Mouse (Mus musculus) thymus, postnatal 14 days (tissue): ENCODE results near the gene Man2b2.

Source experiments
- DNase-seq: peaks from one replicate; pipeline ENCODE4 v3.0.0; 2021

Man2b2 gene

DNA sequence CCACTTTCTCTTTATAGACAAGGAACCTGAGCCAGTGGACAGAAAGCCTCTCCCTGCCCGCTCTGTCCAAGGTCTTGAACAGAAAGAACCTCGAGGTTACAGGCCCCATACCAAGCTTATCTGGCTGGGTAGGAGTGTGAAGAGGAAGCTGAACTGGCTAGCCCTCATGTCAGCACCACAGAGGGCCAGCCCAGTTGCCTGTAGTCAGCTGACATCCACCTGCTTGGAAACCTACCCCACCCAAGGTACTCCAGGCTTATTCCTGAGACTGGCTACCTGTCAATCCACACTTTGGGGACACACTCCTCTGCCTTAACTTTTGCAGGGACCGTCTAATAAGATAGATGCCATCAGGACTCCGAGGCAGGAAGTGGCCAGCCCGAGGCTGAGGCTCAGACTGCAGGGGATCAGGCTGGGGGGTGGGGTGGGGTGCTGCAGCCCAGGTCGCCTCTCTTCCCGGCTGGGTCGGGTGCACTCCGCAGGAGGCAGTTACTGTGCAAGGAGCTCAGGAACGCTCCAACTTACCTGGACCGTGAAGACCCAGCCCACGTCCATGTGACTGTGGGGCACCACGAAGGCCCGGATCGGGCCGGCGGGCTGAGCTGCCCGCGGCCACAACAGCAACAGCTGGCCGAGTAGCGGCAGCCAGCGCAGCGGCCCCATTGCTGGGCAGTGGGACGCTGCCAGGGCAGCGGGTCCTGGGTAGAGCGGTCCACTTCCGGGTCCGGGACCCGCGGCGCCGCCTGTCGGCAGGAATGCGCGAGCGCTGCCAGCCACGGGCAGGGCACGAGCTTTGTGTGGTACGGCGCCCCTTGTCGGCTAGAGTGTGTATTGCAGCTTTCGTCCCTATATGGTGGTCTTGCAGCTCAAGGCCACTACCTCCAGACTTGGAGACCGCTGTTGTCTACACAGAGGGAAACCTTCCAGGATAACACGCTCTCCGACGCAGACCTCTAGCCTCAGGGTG is at the start of gene Man2b2:
Gene Man2b2, minus strand, starts transcription at position 741 of the 967 bp plus-strand sequence.
- peak; percentile 92 for DNase-seq

DNA sequence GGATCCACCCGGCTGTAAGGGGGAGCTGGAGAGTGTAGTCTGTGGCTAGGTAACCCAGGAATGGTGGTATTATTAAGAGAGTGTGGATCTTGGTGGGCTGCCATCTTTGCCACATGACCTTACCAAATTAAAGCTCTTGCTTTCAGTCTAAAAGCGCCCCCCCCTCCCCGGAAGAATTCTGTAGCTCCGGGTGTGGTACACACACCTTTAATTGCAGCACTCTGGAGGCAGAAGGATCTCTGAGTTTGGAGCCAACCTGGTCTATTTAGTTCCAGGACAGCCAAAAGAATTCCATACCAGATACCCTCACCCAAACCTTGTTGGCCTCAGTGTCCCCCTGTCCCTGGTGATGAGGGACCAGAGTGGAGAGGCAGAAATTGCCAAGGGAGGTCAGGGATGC is 48.3 kb upstream of the Man2b2 start:
- DNase-seq: no peak

DNA sequence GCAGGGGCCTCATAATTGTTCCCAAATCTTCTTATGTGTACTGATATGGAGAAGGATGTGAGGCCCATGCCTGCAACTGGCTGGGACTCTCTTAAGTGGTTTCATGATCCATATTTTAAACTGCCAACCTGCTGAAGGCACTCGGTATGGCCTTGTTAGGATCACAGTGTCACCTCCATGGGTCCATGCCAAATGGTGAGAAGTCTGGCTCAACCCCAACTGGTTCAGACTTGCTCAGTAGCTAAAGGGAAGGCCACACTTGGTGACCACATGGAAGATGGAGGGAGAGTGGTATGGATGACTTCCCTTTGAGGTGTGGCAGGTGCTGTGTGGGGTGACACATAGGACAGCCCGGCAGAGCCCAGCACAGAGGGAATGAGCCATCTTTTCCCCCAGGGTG is 47.2 kb upstream of the Man2b2 start:
- DNase-seq: no peak

DNA sequence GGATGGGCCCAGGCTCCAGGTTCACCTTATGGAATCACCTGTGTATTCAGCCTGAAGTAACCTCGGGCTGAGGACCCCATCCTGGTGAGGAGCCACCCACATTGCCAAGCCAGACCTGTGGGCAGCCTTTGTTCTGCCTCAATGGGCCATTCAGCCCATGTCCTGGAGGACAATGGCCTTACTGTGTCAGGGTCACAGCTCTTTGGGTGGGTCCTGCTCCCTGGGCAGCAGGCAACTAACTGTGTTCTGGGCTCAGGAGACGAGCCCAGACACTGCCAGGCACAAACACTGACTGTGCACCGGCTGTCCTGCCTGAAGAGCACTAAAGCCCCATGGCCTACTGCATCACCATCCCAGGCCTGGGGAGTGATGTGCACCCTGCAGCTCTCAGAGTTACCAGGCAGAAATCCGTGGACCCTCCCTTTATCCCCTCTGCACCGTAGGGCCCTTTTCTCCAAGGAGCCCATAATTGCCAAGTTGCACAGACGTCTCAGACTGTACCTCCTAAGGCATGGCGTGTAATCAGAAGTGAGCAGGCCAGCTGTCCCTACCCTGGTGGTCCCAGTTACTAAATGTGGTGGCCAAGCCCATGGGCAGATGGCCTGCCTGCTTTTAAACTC is 46.4 kb upstream of the Man2b2 start:
- DNase-seq: no peak

DNA sequence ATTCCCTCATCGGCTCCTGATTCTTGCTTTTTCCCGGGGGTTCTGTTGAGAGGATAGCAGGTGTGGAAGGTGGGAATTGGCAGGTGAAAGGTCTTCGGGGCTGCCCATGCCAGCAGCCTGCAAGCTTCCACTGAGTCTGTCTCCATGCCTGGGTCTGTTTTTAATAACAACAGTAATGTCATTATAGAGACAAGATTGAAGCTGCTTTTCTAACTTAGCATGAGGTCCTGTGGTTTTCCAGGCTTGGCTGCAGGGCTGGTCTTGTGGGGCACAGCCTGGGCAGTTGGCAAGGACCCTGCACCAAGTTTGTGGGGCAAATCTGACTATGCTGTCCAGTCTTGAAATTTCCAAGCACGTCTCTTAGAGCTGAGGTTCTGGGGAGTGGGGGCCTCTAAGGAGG is 45.5 kb upstream of the Man2b2 start:
- DNase-seq: no peak

DNA sequence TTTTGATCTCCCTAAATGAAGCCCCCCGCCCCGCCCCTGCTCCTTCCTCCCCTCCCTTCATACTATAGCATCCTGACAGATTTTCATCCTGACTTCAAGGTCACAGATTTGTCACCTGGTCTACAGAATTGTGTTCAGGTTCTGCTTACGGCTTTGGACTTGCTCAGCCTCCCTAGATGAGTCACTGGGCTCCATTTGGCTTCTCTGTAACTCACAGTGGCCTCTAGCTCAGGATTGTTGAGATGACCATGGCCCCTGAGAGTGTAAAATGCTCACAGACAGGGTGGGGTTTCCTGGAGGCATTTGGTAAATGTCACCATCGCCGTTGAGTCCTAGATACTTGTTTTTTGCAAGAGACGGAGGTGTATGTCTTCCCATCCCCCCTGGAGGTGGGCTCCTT is 40.5 kb upstream of the Man2b2 start:
- no peak for DNase-seq

DNA sequence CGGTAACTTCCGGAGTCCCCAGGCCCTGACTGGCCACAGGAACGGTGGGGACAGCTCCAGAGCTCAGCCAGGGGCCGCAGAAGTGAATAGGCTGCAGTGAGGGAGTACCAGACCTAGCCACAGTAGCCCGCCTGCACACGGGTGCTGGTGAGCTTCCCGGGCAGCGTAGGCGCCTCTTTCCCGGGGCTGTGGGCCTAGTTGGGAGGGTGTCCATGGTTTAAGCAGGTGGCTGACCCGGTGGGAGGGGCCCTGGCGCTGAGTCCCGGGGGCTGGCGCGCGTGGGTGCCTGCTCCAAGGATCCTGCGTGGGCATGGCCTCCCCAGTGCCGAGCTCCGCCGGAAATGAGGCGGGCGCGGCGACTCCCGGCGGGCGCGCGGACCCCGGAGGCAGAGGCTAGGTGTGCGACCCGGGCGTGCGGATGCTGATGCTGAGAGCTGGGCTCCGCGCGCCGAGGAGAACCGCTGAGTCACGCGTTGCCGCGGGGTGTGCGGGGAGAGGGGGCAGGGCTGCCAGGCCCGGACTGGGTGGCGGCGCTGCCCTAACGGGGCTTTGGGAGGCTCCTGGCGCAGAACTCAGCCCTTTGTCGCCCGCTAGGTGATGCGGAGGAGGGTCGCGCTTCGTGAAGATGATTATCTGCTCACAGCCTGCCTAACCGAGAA is 39.3 kb upstream of the Man2b2 start:
- DNase-seq: peak; percentile 4

DNA sequence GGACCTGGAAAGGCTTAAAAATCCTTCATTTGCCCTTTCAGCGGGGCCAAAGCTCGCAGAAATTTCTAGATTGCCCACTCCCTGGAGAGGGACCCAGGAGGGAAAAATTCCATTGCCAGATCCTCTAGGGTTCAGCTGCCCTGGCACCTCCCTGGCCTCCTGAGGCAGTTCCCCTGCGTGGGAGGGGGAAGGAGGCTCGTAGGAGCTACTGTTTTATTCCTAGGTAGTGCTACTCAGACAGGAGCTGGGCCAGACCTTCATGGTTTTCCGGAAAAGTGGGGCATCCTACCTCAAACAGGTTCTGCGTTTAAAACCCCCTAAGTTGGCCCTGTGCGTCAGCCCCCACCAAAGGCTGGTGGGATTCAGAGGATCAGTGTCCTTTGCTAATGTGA is 38.7 kb upstream of the Man2b2 start:
- DNase-seq: no peak

DNA sequence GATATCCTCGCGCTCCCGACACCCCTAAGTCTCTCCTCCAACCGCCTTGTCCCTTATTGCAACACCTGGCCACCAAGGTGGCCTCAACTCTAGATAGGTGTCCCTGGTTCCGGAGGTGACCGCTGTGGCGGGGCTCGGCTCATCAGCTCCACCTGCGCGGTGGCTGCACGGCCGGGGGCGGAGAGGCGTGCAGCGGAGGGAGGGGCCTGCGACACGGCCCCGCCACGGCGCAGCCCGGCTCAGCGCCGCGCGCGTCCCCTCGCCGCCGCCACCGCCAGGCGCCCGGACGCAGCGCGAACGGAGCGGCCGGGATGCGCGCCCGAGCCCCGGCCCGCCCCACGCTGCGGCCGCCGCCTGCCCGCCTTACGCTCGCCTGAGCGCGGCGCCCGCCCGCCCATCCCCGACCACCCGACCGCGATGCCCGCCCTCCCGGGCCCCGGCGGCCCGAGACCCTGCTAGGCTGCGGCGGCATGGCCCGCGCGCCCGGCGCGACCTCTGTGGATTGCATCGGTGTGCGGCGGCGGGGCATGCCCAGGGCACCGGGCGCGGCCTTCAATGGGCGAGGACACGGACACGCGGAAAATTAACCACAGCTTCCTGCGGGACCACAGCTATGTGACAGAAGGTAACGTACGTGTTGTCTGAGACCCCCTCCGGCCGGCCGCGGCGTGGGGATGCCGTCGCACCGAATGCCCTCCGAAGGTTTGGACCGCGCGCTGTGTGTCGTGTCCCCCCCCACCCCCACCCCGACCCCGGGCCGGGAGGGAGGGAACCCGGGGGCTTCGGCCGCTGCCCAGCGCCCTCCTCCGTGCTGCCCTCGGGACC is 38.0 kb upstream of the Man2b2 start, which contains the start of gene Ppp2r2c:
Gene Ppp2r2c, plus strand, starts transcription at position 248 of the 825 bp plus-strand sequence.
- no peak for DNase-seq

DNA sequence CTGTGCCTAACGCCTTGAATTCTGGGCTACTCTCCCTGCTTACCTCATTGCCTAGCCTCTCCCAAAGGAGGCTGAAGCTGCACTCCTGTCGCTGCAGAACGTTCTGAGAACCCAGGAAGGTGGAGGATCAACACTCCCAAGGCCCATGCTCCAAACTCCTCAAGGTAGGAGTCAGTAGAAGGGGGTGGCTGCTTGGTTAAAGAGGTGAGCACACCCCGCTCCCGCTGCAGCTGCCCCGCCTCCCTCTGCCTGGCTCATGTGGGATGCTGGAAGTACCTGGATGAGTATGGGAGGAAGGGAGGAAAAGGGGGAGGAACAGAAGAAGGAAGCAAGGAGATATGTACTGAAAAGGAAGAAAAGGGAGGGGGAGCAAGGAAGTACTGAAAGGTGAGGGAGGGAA is 37.1 kb upstream of the Man2b2 start:
- no peak for DNase-seq

DNA sequence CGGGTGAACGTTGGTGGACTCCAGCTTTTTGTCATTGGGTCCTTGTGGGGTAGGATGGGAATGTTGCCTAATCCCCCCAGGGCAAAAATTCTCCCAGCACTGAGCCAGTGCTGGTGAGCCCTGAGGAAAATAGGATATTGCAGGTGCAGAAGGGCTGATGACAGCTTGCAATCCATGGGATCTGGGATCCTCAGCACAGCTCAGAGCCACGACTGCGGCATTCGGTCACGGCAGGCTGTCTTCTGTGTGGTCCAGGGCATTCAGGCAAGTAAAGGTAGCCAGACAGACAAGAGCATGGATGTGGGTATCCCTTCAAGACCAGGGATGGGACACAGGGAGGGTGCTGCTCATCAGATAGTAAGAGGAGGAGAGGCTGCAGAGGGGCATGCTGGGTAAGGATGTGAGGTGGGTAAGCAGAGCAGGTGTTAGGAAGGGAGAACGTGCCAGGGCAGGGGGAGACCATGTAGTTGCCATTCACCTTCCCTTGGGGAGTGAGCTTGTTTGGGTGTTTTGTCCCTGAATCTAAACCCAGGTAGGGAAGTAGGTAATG is 36.3 kb upstream of the Man2b2 start:
- DNase-seq: no peak

DNA sequence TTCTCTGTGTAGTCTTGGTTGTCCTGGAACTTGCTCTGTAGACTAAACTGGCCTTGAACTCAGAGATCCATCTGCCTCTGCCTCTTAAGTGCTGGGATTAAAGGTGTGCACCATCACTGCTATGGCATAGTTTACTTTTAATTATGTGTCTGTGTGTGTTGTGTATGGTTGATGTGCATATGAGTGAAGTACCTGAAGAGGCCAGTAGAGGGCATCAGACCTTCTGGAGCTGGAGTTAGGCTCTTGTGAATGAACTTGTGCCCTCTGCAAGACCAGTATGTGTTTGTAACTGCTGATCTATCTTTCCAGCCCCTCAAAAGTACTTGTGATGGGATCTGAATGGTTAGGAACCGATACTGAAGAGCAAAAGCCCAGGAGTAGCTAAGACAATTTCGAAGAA is 30.6 kb upstream of the Man2b2 start:
- no peak for DNase-seq

DNA sequence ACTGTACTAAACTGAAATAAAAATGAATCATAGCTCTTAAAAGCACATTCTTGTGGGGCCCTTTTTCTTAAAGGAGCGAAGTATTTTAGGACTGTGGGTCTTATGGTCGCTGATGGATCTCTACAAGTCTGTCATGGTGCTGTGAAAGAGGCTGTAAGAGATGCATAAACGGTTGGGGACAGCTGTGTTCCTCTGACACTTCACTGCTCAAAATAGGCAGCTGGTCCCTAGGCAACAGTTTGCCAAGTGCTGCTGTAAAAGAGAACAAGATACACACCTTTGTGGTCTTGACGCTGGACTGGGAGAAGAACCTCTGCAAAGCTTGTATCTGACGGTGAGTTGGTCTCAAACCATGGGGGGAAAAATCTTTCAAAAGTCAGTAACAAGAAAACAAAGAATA is 27.1 kb upstream of the Man2b2 start:
- DNase-seq: no peak

DNA sequence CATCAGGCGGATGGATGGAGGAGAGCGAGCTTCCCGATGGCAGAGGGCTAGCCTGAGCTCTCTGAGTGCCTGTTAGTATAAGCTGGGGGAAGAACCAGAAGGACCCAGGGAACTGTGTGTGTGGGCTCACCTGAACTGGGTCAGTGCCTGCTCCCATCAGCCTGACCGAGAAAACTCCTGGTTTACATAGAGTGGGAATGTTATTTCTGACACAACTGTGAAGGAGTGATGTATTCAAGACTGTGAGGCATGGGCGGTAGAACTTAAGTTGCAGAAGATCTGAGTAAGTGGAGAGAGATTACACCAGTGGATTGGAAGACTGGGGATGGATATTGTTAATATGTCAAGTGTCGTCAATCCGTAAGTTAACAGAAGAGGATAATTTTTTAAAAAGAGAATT is 26.1 kb upstream of the Man2b2 start:
- no peak for DNase-seq

DNA sequence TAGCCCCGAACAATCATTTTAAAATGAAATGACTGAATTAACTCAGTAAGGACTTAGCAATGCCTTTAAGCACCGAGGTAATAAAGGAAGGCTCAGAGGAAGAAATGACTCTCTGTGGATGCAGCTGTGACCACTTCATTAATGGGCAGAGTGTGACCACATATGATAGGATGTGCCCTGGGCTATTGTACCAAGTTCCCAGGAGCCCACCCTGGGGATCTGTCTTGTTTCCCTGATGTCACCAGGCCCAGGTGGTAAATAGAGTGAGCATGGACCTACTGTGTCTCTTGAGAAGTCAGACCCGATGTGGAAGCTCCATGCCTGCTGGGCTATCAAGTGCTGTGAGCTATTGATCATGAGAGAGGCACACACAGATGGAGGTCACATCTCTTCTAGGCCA is 24.7 kb upstream of the Man2b2 start:
- DNase-seq: no peak

DNA sequence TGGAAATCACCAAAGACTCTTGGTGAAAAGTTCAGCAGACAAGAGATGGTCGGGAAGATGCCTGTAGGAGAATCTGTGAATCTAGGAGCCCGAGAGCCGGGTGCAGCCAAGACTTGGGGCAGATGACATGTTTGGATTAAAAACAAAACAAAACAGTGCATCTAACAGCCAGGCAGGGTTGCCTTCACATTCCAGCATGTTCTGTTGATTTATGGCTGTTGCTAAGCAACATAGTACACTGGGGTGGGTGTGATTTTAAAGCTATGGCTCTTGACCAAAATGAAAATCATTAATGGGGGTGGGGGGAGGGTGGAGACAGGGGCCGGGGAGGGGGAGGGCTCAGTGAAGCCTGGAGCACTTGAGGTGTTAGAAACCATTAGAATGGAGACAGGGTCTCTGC is 21.1 kb upstream of the Man2b2 start:
- DNase-seq: no peak

DNA sequence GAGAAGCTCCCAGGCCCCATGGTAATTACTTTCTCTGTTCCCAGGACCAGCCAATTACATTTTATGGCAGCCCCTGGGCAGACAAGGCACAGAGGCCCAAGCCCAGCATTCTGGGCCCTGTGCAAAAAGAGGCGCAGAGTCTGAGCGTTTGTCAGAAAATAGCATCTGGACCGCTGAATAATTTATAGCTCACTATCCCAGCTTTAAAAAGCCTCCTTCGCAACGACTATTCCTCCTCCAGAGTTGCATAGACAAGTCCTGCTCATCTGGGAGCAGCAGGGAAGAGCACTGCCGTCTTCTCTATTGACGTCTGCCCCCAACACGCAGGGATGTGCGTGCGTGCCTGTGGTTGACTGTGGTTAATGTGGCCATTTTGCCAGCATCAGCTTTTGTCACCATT is 14.0 kb upstream of the Man2b2 start:
- no peak for DNase-seq

DNA sequence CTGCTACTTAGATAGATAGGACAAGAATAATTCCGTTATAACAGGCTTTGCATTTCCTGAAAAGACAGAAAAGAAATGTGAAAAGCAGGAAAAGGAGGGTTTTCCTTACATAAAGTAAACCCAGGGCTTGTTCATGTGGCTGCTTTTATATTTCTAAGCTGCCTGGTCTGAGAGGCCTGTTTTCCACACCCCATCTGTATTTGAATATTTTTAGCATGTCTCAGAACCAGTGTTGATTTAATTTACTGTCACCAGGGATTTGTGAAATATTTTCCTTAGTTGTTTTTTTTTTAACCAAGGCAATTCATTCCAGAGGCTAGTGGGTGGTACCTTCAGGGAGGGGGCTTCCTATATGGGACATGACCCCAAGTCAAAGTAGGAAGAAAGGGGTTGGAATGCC is 11.2 kb upstream of the Man2b2 start:
- no peak for DNase-seq

DNA sequence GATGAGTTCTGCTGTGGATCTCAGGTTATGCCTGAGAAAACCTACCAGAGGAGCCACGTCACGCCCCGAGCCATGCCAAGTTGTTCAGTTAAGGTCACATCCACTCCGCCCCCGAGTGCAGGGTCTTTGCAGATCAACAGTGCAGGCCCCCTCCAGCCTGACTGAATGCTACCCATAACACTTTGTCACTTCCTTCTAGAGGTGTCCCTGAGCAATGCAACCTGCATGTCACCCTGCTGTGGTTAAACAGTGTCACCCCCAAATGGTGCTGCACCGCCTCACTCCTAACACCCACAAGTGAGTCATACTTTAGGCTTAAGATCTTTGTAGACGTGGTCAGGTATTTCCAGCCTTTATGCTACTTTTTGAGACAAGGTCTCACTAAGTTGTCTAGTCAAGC is 9.6 kb upstream of the Man2b2 start:
- no peak for DNase-seq

DNA sequence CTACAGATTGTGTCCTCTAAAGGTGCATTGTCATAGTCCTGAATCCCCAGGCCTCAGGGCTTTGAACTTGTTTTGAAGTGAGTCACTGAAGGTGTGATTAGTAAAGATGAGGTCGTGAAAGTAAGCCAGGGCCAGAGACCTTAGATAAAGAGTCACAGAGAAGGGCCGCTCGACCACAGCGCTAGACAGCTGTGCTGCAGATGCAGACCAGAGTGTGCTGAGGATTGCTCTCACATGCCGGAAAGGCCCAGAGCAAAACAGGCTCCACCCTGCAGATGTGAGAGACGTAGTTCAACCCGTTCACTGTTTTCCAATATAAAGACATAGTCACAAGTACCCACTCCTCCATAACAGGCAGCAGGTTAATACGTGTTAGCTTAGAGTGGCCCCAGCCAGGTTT is 9.1 kb upstream of the Man2b2 start:
- DNase-seq: no peak

DNA sequence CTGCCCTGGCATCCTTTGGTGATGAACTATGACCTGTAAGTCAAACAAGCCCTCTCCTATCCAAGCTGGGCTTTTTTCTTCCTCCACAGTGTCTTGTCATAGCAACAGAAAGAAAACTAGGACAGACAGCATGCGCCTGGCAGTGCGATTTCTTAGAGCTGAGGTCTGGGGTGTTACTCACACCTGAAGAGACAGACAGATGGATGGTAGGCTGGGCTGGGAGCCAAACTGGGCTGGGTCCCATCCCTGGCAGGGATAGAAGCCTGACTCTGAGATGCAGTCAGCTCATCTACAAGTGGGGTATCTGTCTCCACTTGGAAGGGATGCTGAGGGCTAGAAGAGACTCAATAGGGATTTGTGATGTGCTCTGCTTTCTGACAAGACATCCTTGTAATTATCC is 8.6 kb upstream of the Man2b2 start:
- no peak for DNase-seq

DNA sequence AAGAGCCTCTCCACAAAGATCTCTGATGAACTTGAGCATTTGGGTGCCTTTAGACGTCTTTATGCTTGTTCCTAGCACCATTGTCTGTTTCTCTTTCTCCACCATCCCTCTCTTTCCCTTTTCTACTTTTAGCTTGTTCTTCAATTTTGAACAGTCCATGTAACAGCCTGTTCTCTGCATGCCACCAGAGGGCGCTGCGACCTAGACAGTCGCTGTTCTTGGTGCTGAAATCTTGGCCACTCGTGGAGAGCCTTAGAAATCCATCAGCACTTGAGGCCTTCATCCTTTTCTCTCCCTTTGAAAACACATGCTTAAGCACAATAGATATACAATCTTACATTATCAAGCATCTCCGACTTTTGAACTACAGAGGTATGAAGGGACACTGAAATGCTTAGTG is 5.5 kb upstream of the Man2b2 start:
- DNase-seq: peak; percentile 64

DNA sequence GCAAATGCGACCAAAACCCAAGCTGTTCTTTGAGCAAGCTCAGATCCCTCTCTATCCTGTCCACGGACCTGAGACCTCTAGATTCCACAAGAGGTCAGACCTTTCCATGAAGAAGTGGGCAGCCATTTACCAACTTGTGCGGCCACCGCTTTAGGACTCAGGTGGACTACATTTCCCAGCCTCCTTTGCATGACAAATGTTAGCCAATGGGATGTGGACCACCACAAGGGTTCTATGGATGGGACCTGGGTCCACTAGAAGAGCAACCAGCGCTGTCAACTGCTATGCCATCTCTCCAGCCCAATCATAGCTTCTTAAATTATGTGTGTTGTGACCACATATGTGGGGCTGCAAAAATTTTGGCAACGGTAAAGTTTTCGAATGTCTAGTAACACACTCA is 819 bp upstream of the Man2b2 start:
- DNase-seq: no peak
